Mouse (Mus musculus): ENCODE data around the gene Gtsf1. TPM values are rescaled to one million over a fixed set of nuclear protein-coding genes. Genes with fewer than 3 reads are reported as not detected.

The Gtsf1 gene
- polyA plus RNA-seq, 1 experiment from 2014 or later: not detected

DNA sequence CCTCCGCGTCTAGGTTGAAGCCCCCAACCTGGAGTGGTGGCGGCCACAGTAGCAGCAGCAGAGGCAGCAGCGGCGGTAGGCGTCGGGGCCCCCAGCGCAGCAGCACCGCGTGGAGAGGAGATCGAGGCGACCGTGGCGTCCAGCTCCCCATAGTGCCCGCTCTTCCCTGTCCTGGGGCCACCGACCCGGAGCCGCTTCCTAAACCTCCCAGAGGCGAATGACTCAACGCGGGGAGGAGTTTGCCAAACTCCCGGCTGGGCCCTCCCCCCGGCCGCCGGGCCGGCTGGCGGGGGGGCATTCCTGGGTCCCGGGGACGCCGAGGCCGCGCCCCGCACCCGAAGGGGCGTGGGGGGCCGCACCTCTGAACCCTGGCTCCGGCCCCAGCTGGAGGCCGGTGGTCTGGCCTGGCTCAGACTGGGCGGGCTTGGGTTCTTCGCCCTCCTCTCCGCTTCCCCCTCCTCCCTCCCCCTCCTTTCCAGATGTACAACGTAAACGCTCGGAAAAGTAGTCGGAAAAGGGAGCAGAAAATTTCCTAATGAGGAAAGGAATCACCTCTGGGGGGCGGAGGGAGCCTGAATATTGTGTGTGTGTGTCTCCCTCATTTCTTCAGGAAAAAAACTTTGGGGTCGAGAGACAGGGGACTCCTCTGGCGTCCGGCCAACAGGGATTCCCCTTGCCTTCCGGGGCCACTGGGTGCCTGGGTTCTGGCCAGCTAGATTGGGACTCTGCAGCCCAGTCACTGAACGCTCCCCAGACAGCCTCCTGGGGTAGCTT is 63.7 kb downstream of the Gtsf1 start, which contains the start of gene Itga5:
TSS of gene Itga5 (minus strand) at position 388 of the 774 bp plus-strand sequence.
- peak; percentile 49 for TF ChIP-seq CTCF (IDR thresholded peaks at IDR 0.05; ENCODE audit: low read depth)
- TF ChIP-seq EP300 (optimal IDR thresholded peaks at IDR 0.05): no peak
- H3K27me3 ChIP-seq (ENCODE audit: control insufficient read depth, insufficient read depth, low read length): no peaks in the 10 kb centered on the region
- WGBS: under 1% methylated on average over 47 of the region's 51 CpGs
- H3K4me3 ChIP-seq (ENCODE audit: low read depth, low read length): peak within 1 kb of the TSS; percentile 73
- ATAC-seq (ENCODE audit: low FRiP score, low TSS enrichment) (peak; percentile 79), DNase-seq (ENCODE audit: low spot score) (peak; percentile 79)
- no peaks in the 10 kb centered on the region for H3K36me3 ChIP-seq (ENCODE audit: control insufficient read depth, insufficient read depth, low read length)
- peak within 1 kb of the TSS; percentile 87 for H3K27ac ChIP-seq (replicated peaks)
- H3K9me3 ChIP-seq (ENCODE audit: control insufficient read depth, low read length): no peaks in the 10 kb centered on the region
- H3K9ac ChIP-seq (ENCODE audit: low read length): peak within 1 kb of the TSS; percentile 90
- H3K4me1 ChIP-seq (replicated peaks; ENCODE audit: control insufficient read depth, insufficient read depth): peaks cover 3% of the 10 kb centered on the region; the same call in 1 of the 2 replicates
- H3K4me2 ChIP-seq (replicated peaks; ENCODE audit: low read depth): peak within 1 kb of the TSS; percentile 87

DNA sequence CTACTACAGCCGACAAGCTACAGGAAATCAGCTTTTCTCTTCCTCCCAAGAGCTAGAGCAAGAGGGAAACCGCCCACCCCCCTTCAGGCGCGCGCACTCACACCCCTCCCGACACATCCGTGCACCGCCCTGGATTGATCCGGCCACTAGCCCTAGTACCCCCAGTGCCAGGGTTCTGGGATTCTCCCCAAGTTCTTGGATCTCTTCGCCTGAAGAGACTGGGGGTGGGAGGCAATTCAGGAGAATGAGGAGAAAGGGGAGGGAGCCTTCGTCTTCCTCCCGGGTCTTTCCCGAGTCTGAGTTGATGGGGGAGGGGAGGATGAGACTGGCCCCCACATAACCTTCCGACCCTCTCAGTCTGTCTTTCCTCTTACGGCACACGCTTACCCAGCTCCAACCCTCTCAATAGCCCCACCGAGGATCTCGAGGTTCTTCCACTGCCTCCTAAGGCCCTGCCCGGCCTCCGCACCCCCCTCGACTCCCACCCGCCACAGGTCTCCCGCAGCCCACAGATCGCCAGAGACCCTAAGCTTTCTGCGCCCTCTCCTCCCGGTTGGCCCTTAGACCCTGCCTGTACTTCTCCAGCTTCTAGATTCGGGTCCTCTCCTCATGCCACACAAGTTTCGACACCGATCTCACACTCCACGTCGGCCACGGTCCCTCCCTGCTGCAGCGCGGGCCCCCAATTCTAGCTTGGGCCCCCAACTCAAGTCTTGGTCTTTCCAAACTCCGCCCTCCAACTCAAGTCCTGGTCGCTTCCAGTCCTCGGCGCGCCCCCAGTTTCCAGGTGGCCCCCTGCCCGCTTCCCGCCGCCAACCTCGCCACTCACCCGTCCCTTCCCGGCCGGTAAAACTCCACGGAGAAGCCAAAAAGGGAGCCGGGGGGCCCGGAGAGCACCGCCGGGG is 64.5 kb downstream of the Gtsf1 start:
- TF ChIP-seq CTCF (IDR thresholded peaks at IDR 0.05; ENCODE audit: low read depth): no peak
- no peak for TF ChIP-seq EP300 (optimal IDR thresholded peaks at IDR 0.05)
- H3K4me2 ChIP-seq (replicated peaks; ENCODE audit: low read depth): peak overlapping the region; percentile 87
- WGBS: 2% methylated on average over 49 of the region's 51 CpGs
- no peaks in the 10 kb centered on the region for H3K36me3 ChIP-seq (ENCODE audit: control insufficient read depth, insufficient read depth, low read length)
- DNase-seq (ENCODE audit: low spot score) (peak; percentile 29), ATAC-seq (ENCODE audit: low FRiP score, low TSS enrichment) (0 out of 2 replicates have a peak, but pooled peaks have one; percentile 24)
- H3K4me3 ChIP-seq (ENCODE audit: low read depth, low read length): peak overlapping the region; percentile 73
- no peaks in the 10 kb centered on the region for H3K27me3 ChIP-seq (ENCODE audit: control insufficient read depth, insufficient read depth, low read length)
- H3K9ac ChIP-seq (ENCODE audit: low read length): peak overlapping the region; percentile 90
- peaks cover 3% of the 10 kb centered on the region; the same call in 1 of the 2 replicates for H3K4me1 ChIP-seq (replicated peaks; ENCODE audit: control insufficient read depth, insufficient read depth)
- no peaks in the 10 kb centered on the region for H3K9me3 ChIP-seq (ENCODE audit: control insufficient read depth, low read length)
- peak overlapping the region; percentile 87 for H3K27ac ChIP-seq (replicated peaks)

DNA sequence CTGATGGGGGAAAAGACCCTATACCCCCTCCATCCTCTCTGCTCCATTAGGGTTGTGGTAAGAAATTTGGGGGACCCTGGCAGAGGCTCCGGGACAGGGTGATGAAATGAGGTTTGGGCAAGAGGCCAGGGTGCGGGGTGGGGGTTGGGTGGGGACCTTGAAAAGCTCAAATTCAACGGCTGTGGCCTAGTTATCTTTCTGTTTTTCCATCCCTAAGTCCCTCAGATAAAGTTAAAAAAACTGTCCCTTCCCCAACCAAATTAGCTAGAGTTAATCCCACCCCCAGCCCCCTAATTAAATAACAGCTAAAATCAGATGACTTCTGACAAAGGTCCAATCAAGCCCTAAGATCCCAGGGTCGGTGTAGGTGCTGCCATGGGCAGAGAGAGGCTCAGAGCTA is 65.5 kb downstream of the Gtsf1 start:
- DNase-seq (ENCODE audit: low spot score): no peak
- no peaks in the 10 kb centered on the region for H3K27me3 ChIP-seq (ENCODE audit: control insufficient read depth, insufficient read depth, low read length)
- H3K27ac ChIP-seq (replicated peaks): peak overlapping the region; percentile 31; the same call in 1 of the 2 replicates
- ATAC-seq (ENCODE audit: low FRiP score, low TSS enrichment): no peak
- no peaks in the 10 kb centered on the region for H3K9me3 ChIP-seq (ENCODE audit: control insufficient read depth, low read length)
- H3K4me2 ChIP-seq (replicated peaks; ENCODE audit: low read depth): peak overlapping the region; percentile 87
- peaks cover 3% of the 10 kb centered on the region; the same call in 1 of the 2 replicates for H3K4me1 ChIP-seq (replicated peaks; ENCODE audit: control insufficient read depth, insufficient read depth)
- 19% methylated on average over 4 of the region's 4 CpGs for WGBS
- peak overlapping the region; percentile 73 for H3K4me3 ChIP-seq (ENCODE audit: low read depth, low read length)
- peak overlapping the region; percentile 90 for H3K9ac ChIP-seq (ENCODE audit: low read length)
- TF ChIP-seq CTCF (IDR thresholded peaks at IDR 0.05; ENCODE audit: low read depth): no peak
- no peak for TF ChIP-seq EP300 (optimal IDR thresholded peaks at IDR 0.05)
- H3K36me3 ChIP-seq (ENCODE audit: control insufficient read depth, insufficient read depth, low read length): no peaks in the 10 kb centered on the region

DNA sequence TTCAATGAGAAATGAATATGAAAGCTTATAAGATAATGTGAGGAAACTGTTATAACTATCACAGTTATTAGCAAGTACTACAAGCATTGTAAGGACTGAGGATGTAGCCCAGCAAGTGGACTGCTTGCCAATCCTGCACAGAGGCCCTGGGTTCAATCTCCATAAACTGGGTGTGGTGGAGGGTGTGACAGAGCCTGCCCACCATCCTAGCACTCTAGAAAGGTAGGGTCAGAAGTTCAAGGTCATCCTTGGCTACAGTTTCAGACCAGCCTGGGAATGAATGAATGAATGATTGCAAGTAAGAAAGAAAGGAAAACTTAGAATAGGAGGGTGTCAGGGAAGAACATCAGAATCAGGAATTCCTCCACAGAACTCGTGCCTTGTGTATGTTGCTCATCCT is 66.5 kb downstream of the Gtsf1 start:
- peaks cover 5% of the 10 kb centered on the region; the same call in 1 of the 2 replicates for H3K4me1 ChIP-seq (replicated peaks; ENCODE audit: control insufficient read depth, insufficient read depth)
- H3K4me3 ChIP-seq (ENCODE audit: low read depth, low read length): 0 out of 2 replicates have a peak overlapping the region, but pooled peaks have one; percentile 73
- no peak for ATAC-seq (ENCODE audit: low FRiP score, low TSS enrichment)
- no peak for DNase-seq (ENCODE audit: low spot score)
- H3K9ac ChIP-seq (ENCODE audit: low read length): no peak overlapping the region
- H3K27ac ChIP-seq (replicated peaks): no peak overlapping the region
- no peaks in the 10 kb centered on the region for H3K27me3 ChIP-seq (ENCODE audit: control insufficient read depth, insufficient read depth, low read length)
- TF ChIP-seq CTCF (IDR thresholded peaks at IDR 0.05; ENCODE audit: low read depth) (no peak), EP300 (optimal IDR thresholded peaks at IDR 0.05) (no peak)
- H3K4me2 ChIP-seq (replicated peaks; ENCODE audit: low read depth): peak overlapping the region; percentile 87; the same call in 1 of the 2 replicates
- H3K9me3 ChIP-seq (ENCODE audit: control insufficient read depth, low read length): no peaks in the 10 kb centered on the region
- no peaks in the 10 kb centered on the region for H3K36me3 ChIP-seq (ENCODE audit: control insufficient read depth, insufficient read depth, low read length)
- WGBS: 37% methylated on average over 1 of the region's 1 CpGs

DNA sequence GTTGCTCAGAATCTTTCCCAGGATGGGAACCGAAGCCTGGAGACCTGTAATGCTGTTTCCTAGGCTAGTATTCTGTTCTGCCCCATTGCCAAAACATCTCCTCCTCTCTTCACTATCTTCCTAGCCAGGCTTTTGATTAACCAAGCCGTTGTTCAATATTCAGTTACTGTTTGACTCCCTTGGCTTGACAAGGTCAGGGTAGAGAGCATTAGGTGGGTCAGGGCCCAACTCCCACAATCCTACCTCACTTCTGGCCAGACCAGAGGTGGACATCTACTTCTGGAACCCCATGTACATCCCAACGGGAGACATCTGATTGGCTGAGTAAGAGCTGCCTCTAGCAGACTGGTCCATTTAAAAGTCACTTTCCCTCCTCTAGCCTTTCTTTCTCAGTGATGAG is 67.3 kb downstream of the Gtsf1 start:
- H3K4me2 ChIP-seq (replicated peaks; ENCODE audit: low read depth): no peak overlapping the region
- H3K4me3 ChIP-seq (ENCODE audit: low read depth, low read length): no peak overlapping the region
- peaks cover 5% of the 10 kb centered on the region; the same call in 1 of the 2 replicates for H3K4me1 ChIP-seq (replicated peaks; ENCODE audit: control insufficient read depth, insufficient read depth)
- no peaks in the 10 kb centered on the region for H3K9me3 ChIP-seq (ENCODE audit: control insufficient read depth, low read length)
- no peaks in the 10 kb centered on the region for H3K27me3 ChIP-seq (ENCODE audit: control insufficient read depth, insufficient read depth, low read length)
- ATAC-seq (ENCODE audit: low FRiP score, low TSS enrichment) (no peak), DNase-seq (ENCODE audit: low spot score) (no peak)
- 68% methylated on average over 3 of the region's 3 CpGs for WGBS
- H3K36me3 ChIP-seq (ENCODE audit: control insufficient read depth, insufficient read depth, low read length): no peaks in the 10 kb centered on the region
- H3K9ac ChIP-seq (ENCODE audit: low read length): no peak overlapping the region
- no peak for TF ChIP-seq EP300 (optimal IDR thresholded peaks at IDR 0.05)
- no peak for TF ChIP-seq CTCF (IDR thresholded peaks at IDR 0.05; ENCODE audit: low read depth)
- no peak overlapping the region for H3K27ac ChIP-seq (replicated peaks)
